Mouse (Mus musculus) heart, adult 2 months (tissue): ENCODE measurements at regions not wholly inside any gene's neighbourhood (a gene's known extent, or its start where the extent isn't known, plus 50 kb on each side); places are given as distances from the start of the nearest gene placed in this dataset.

Experiments used
- DNase-seq, 2 experiments: peaks; one replicate each; pipeline ENCODE4 v3.0.0; 2021
- H3K27ac ChIP-seq: fragments of 200-600 bp; 2 replicates; pipeline ENCODE4 v1.8.1; 2022
- H3K27me3 ChIP-seq: fragments of 200-500 bp; 2 replicates; pipeline ENCODE4 v1.6.1; 2012; ENCODE audit warnings: mild to moderate bottlenecking, low read length, inconsistent platforms, mixed read lengths; ENCODE audit not compliant: control insufficient read depth, insufficient read depth
- H3K36me3 ChIP-seq: fragments of 200-500 bp; 2 replicates; pipeline ENCODE4 v1.6.1; 2012; ENCODE audit warnings: low read length, inconsistent platforms; ENCODE audit not compliant: control insufficient read depth, insufficient read depth
- H3K4me1 ChIP-seq: fragments of 200-500 bp; 2 replicates; pipeline ENCODE4 v1.6.1; 2011; ENCODE audit warnings: low read length; ENCODE audit not compliant: control insufficient read depth, insufficient read depth
- H3K4me3 ChIP-seq: fragments of 200-600 bp; 2 replicates; pipeline ENCODE4 v1.8.1; 2022
- H3K79me2 ChIP-seq: fragments of 200-500 bp; replicated peaks from 2 replicates; pipeline ENCODE4 v1.6.1; 2012; ENCODE audit warnings: mild to moderate bottlenecking, inconsistent platforms, low read length, moderate library complexity, mixed read lengths; ENCODE audit not compliant: control insufficient read depth, insufficient read depth
- H3K9ac ChIP-seq: fragments of 200-500 bp; 2 replicates; pipeline ENCODE4 v1.6.1; 2012; ENCODE audit warnings: low read depth, mild to moderate bottlenecking, control low read depth, inconsistent platforms, low read length, mixed read lengths
- CTCF ChIP-seq: fragments of 200-600 bp; IDR thresholded peaks from 2 replicates; pipeline ENCODE4 v1.8.1; 2022; ENCODE audit warnings: antibody characterized with exemption, mild to moderate bottlenecking, moderate library complexity
- EP300 ChIP-seq: fragments of 200-500 bp; IDR thresholded peaks from 2 replicates; pipeline ENCODE4 v1.6.1; 2011; ENCODE audit warnings: low read depth, low read length, control low read depth; ENCODE audit not compliant: insufficient read depth
- POLR2A ChIP-seq: fragments of 200-500 bp; IDR thresholded peaks from 2 replicates; pipeline ENCODE4 v1.6.1; 2011; ENCODE audit warnings: mild to moderate bottlenecking, low read depth, low read length, control low read depth; ENCODE audit not compliant: insufficient read depth
- WGBS: fragments of 180-500 bp; shearing (Covaris S2); methylation state at CpG from one replicate; pipeline ENCODE4 v1.1.7; 2018; 5-methylcytosine and 5-hydroxymethylcytosine counted together
- intact Hi-C: fragments of 180-260 bp; cut with DNase I; formaldehyde crosslinking; loops from one replicate; pipeline ENCODE4 v1.15.1; 2025

DNA sequence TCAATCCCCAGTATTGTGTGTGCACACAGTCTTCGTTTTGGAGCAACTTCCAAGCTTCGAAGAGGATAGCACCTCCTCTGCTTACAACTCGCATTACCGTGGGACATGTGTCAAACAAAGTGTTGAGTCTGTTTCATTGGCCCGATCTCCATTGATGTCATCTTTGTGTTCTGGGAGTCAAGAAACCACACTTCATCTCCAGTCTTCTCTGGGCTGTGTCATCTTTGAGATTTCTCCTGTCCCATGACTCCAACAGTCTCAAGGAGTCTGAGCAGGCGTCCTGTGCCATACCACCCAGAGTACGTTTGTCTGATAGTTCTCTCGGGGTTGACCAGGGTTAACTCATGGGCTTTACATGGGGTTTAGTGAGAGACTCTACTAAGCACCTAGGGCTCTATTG is 67.8 kb upstream of the Cpsf6 start:
- TF ChIP-seq CTCF: no peak
- TF ChIP-seq POLR2A: no peak
- no peak for TF ChIP-seq EP300
- WGBS: 92% methylated on average over 8 of the region's 8 CpGs
- H3K27ac ChIP-seq: no peak overlapping the region

DNA sequence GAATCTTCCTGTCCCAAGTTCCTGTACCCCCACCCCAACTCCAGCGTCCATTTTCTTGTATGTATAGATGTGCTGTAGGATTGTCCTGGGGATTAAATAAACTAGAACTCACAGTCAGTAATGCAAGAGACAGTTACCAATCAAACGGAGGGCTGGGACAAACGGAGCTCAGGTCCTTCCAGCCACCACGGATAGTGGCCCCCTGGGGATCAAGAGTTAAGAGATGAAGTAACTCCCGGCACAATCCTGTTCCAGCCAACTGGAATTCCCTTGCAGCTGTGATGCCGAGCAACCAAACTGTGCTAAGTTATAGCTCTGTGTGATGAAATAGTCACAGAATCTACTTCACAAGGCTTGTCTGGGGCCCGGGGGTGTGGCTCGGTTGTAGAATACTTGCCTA is 67.4 kb upstream of the Cpsf6 start:
- intact Hi-C loops: no loop called here
- H3K27ac ChIP-seq: no peak overlapping the region
- WGBS: 57% methylated on average over 8 of the region's 8 CpGs
- no peaks in the 10 kb centered on the region for H3K36me3 ChIP-seq
- DNase-seq: no peak
- no peaks in the 10 kb centered on the region for H3K27me3 ChIP-seq
- H3K79me2 ChIP-seq: no peaks in the 10 kb centered on the region
- H3K4me1 ChIP-seq: peaks cover under 1% of the 10 kb centered on the region; the same call in 1 of the 2 replicates
- H3K4me3 ChIP-seq: no peak overlapping the region
- no peak overlapping the region for H3K9ac ChIP-seq
- TF ChIP-seq CTCF (no peak), EP300 (no peak), POLR2A (no peak)

More for the DNA sequence above, 67.8 kb upstream of the Cpsf6 start:
- H3K27me3 ChIP-seq: no peaks in the 10 kb centered on the region
- H3K9ac ChIP-seq: no peak overlapping the region
- H3K79me2 ChIP-seq: no peaks in the 10 kb centered on the region
- H3K4me1 ChIP-seq: peaks cover 1% of the 10 kb centered on the region; the same call in 1 of the 2 replicates
- intact Hi-C loops: no loop called here
- no peak for DNase-seq
- no peaks in the 10 kb centered on the region for H3K36me3 ChIP-seq
- no peak overlapping the region for H3K4me3 ChIP-seq

GRCm38 (mm10) chr10:117446776-117447175 is 67.0 kb upstream of the Cpsf6 start:
- H3K4me1 ChIP-seq: no peaks in the 10 kb centered on the region; the same call in 1 of the 2 replicates
- no peak overlapping the region for H3K27ac ChIP-seq
- no peaks in the 10 kb centered on the region for H3K27me3 ChIP-seq
- H3K9ac ChIP-seq: no peak overlapping the region
- H3K79me2 ChIP-seq: no peaks in the 10 kb centered on the region
- intact Hi-C loops: no loop called here
- TF ChIP-seq POLR2A (no peak), CTCF (no peak)
- 72% methylated on average over 7 of the region's 7 CpGs for WGBS
- no peak for DNase-seq
- no peaks in the 10 kb centered on the region for H3K36me3 ChIP-seq
- H3K4me3 ChIP-seq: no peak overlapping the region

- no peaks in the 10 kb centered on the region for H3K27me3 ChIP-seq
- WGBS: 90% methylated on average over 15 of the region's 15 CpGs
- no peak for DNase-seq
These were observed 66.1 kb upstream of the Cpsf6 start for GRCm38 (mm10) chr10:117445801-117446490.

GRCm38 (mm10) chr10:117445181-117445790 is 65.5 kb upstream of the Cpsf6 start:
- H3K9ac ChIP-seq: no peak overlapping the region
- intact Hi-C loops: no loop called here
- no peaks in the 10 kb centered on the region for H3K36me3 ChIP-seq
- no peak for TF ChIP-seq POLR2A
- no peak for TF ChIP-seq EP300
- TF ChIP-seq CTCF: no peak
- 38% methylated on average over 6 of the region's 6 CpGs for WGBS
- H3K27me3 ChIP-seq: no peaks in the 10 kb centered on the region
- H3K27ac ChIP-seq: no peak overlapping the region
- no peak for DNase-seq
- no peaks in the 10 kb centered on the region for H3K4me1 ChIP-seq
- H3K79me2 ChIP-seq: no peaks in the 10 kb centered on the region
- H3K4me3 ChIP-seq: no peak overlapping the region

More at GRCm38 (mm10) chr10:117445801-117446490, 66.1 kb upstream of the Cpsf6 start:
- Histone ChIP-seq H3K27ac (no peak overlapping the region), H3K4me1 (no peaks in the 10 kb centered on the region), H3K4me3 (no peak overlapping the region), H3K79me2 (no peaks in the 10 kb centered on the region), H3K9ac (no peak overlapping the region), H3K36me3 (no peaks in the 10 kb centered on the region)
- TF ChIP-seq POLR2A (no peak), CTCF (no peak), EP300 (no peak)
- intact Hi-C loops: no loop called here

DNA sequence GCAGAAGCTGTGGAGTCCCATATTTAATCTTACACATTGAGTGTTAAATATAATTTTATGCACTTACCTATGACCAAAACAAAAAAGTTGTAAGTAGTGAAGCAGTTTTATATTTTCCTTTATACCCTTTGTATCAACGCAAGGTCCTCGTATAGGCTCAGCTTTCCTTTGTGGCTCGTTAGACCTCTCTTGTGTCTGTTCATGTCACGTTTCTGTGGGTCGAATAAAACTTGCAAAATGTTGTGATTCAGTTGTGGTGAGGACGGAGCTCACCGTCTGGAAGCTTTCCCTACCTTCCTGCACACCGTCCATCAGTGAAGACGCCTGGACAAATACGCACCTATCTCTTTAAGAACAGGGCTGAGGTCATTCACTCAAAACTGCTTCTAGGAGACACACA is 64.9 kb upstream of the Cpsf6 start:
- H3K79me2 ChIP-seq: no peaks in the 10 kb centered on the region
- no peak overlapping the region for H3K27ac ChIP-seq
- 70% methylated on average over 10 of the region's 10 CpGs for WGBS
- TF ChIP-seq CTCF (no peak), EP300 (no peak), POLR2A (no peak)
- H3K36me3 ChIP-seq: no peaks in the 10 kb centered on the region
- H3K4me1 ChIP-seq: no peaks in the 10 kb centered on the region
- intact Hi-C loops: no loop called here
- H3K27me3 ChIP-seq: no peaks in the 10 kb centered on the region
- no peak overlapping the region for H3K4me3 ChIP-seq
- no peak for DNase-seq
- H3K9ac ChIP-seq: no peak overlapping the region
